Mouse (Mus musculus) spleen, adult 2 months (tissue): Measurements from ENCODE around the gene Cdc7.

Source experiments
- CTCF ChIP-seq: fragments of 200-500 bp; IDR thresholded peaks from 2 replicates; pipeline ENCODE4 v1.5.1; 2011; ENCODE audit warnings: mild to moderate bottlenecking, inconsistent platforms; ENCODE audit not compliant: insufficient read depth, insufficient read length, insufficient replicate concordance; ENCODE audit errors: extremely low read depth
- POLR2A ChIP-seq: fragments of 200-500 bp; IDR thresholded peaks from 2 replicates; pipeline ENCODE4 v1.6.1; 2011; ENCODE audit warnings: low read depth, low read length, inconsistent platforms

GRCm38 (mm10) chr5:106927996-106928395, 36.1 kb upstream of the Cdc7 start:
- TF ChIP-seq POLR2A, result no peak
- TF ChIP-seq CTCF, result no peak
